Comparison of ENCODE assay signal across 10 mouse cellular contexts in the genomic region with DNA sequence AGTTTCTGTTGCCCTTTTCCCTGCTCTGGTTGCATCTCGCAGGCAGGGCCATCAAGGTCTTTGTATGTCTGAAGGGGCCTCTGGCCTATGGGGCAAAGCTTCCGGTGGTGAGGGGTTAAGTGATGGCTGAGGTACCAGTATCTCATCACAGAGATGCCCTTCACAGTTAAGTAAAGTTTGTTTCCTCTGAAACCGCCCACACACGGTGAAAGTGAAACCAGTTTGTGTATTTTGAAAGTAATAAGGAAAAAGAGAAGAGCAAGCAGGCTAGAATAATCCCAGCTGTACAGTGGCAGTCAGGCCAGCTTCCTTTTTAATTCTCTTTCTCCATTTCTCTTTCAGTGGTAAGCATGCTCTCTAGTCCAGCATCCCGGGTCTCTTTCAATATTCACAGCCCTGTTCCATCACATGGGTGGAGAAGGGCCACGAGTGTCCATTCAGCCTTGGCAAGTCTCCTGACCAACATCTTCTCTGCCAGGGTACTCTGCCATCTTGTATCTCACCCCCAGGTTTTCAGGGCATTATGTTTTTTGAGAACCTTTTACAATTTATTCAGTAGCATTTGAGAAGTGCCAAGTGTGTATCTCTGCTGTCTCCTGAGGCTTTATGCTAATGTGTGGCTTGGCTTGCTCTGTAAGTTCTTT. TPM values are rescaled to one million over a fixed set of nuclear protein-coding genes. Genes with fewer than 3 reads are reported as not detected.
DNase-seq lines count a peak whose midpoint lies in the region; ATAC-seq and TF ChIP-seq lines count a peak whose summit lies in the region.
"Had no signal": no experiment of that assay in that cellular context is flagged by ENCODE, and none has a peak within 500 bp of the region (broad histone marks: within the 10 kb centered on the region; RNA-seq: fewer than 3 reads in every experiment).

No protein-coding gene starts in this region.

- intact Hi-C loops in gastrocnemius, postnatal 14 days (cut with DNase I; ENCODE audit: low total_unique reads), result no loop called here

- no peak for TF ChIP-seq POLR2A in liver, adult 2 months (IDR thresholded peaks at IDR 0.05; ENCODE audit: extremely low read depth, insufficient read depth, low read length)

- ATAC-seq in common myeloid progenitor, adult 5-6 weeks (replicated peaks; ENCODE audit: low read depth, poor library complexity, severe bottlenecking), result peak; percentile 62
- peak; percentile 72 for ATAC-seq in megakaryocyte, adult 5-6 weeks (ENCODE audit: poor library complexity, severe bottlenecking)
- ATAC-seq in forebrain, embryonic 14.5 days, result no peak
- no peak for ATAC-seq in forebrain, postnatal 0 days

- no peak overlapping the region for H3K9ac ChIP-seq in liver, adult 2 months (ENCODE audit: low read depth, low read length)
- no peak overlapping the region for H3K9ac ChIP-seq in forebrain, embryonic 14.5 days (ENCODE audit: low read length)
- H3K9ac ChIP-seq in forebrain, postnatal 0 days, result no peak overlapping the region
- H3K9ac ChIP-seq: midbrain, embryonic 12.5 days had no signal

- H3K27me3 ChIP-seq in liver, adult 2 months (ENCODE audit: control insufficient read depth, insufficient read depth, low read length), result no peaks in the 10 kb centered on the region
- no peaks in the 10 kb centered on the region for H3K27me3 ChIP-seq in forebrain, embryonic 14.5 days (replicated peaks; ENCODE audit: control insufficient read depth, insufficient read depth, low read length)
- H3K27me3 ChIP-seq in forebrain, postnatal 0 days (ENCODE audit: insufficient read depth, low read length), result no peaks in the 10 kb centered on the region
- H3K27me3 ChIP-seq: midbrain, embryonic 12.5 days had no signal

- no peaks in the 10 kb centered on the region for H3K9me3 ChIP-seq in forebrain, embryonic 14.5 days (replicated peaks; ENCODE audit: control insufficient read depth, low read length)
- H3K9me3 ChIP-seq in forebrain, postnatal 0 days (ENCODE audit: low read length), result no peaks in the 10 kb centered on the region
- H3K9me3 ChIP-seq: midbrain, embryonic 12.5 days had no signal

- H3K4me2 ChIP-seq in forebrain, embryonic 14.5 days (ENCODE audit: low read length), result no peak overlapping the region
- no peak overlapping the region for H3K4me2 ChIP-seq in forebrain, postnatal 0 days (ENCODE audit: low read depth)
- H3K4me2 ChIP-seq: midbrain, embryonic 12.5 days had no signal

- DNase-seq in liver, adult 2 months (ENCODE audit: extremely low read depth, low read depth, low spot score), result peak; percentile 40
- DNase-seq in liver, result no peak
- DNase-seq in thymus, postnatal 14 days, result peak; percentile 39
- no peak for DNase-seq in forebrain, embryonic 14.5 days (ENCODE audit: low spot score)
- DNase-seq in forebrain, postnatal 0 days, result no peak
- DNase-seq in gastrocnemius, postnatal 14 days, result no peak

- no peaks in the 10 kb centered on the region for H3K36me3 ChIP-seq in liver, adult 2 months (ENCODE audit: control insufficient read depth, insufficient read depth, low read length)
- H3K36me3 ChIP-seq in forebrain, embryonic 14.5 days (ENCODE audit: control insufficient read depth, insufficient read depth, low read length), result no peaks in the 10 kb centered on the region
- H3K36me3 ChIP-seq in forebrain, postnatal 0 days (ENCODE audit: insufficient read depth), result no peaks in the 10 kb centered on the region
- H3K36me3 ChIP-seq: midbrain, embryonic 12.5 days had no signal

- no peak overlapping the region for H3K4me3 ChIP-seq in liver, adult 2 months (ENCODE audit: insufficient read depth, low read depth, low read length)
- H3K4me3 ChIP-seq in forebrain, embryonic 14.5 days (ENCODE audit: low read depth, low read length), result no peak overlapping the region
- no peak overlapping the region for H3K4me3 ChIP-seq in forebrain, postnatal 0 days (ENCODE audit: low read depth, low read length)
- H3K4me3 ChIP-seq: midbrain, embryonic 12.5 days had no signal

- no peak for TF ChIP-seq CTCF in liver, adult 2 months (IDR thresholded peaks at IDR 0.05; ENCODE audit: low read depth, low read length)
- TF ChIP-seq CTCF in forebrain, postnatal 0 days (IDR thresholded peaks at IDR 0.05; ENCODE audit: low read depth), result no peak

- peaks cover 3% of the 10 kb centered on the region; the same call in 1 of the 2 replicates for H3K4me1 ChIP-seq in liver, adult 2 months (ENCODE audit: control insufficient read depth, insufficient read depth, low read length)
- no peaks in the 10 kb centered on the region for H3K4me1 ChIP-seq in forebrain, embryonic 14.5 days (ENCODE audit: control insufficient read depth, insufficient read depth, low read length)
- no peaks in the 10 kb centered on the region for H3K4me1 ChIP-seq in forebrain, postnatal 0 days (ENCODE audit: insufficient read depth)
- H3K4me1 ChIP-seq: midbrain, embryonic 12.5 days had no signal

- H3K27ac ChIP-seq in liver, adult 2 months (replicated peaks; ENCODE audit: insufficient read depth, low read depth, low read length), result peak overlapping the region; percentile 53
- no peak overlapping the region for H3K27ac ChIP-seq in forebrain, embryonic 14.5 days (ENCODE audit: low read depth, low read length)
- no peak overlapping the region for H3K27ac ChIP-seq in forebrain, postnatal 0 days (ENCODE audit: low read depth, low read length)
- H3K27ac ChIP-seq: midbrain, embryonic 12.5 days had no signal

- 17% methylated on average over 6 of the region's 6 CpGs for WGBS in liver, adult 2 months
- WGBS in forebrain, embryonic 14.5 days, result 81% methylated on average over 6 of the region's 6 CpGs
- WGBS in forebrain, postnatal 0 days, result 74% methylated on average over 6 of the region's 6 CpGs

- no peaks in the 10 kb centered on the region for H3K79me2 ChIP-seq in liver, adult 2 months (ENCODE audit: control insufficient read depth, insufficient read depth, low read length)

RNA-seq across cellular contexts. Expression of a gene that starts 2.0 kb away (rescaled TPM):
- 0.55 and 0.67 TPM in 2 replicates for total RNA-seq in liver, adult 2 months (2014; rRNA removed)
- polyA plus RNA-seq in liver, adult 2 months (2012; rRNA removed), result 0.76 and 0.81 TPM in 2 replicates
- total RNA-seq in common myeloid progenitor, adult 5-6 weeks (2017), result not detected in 2 replicates
- total RNA-seq in megakaryocyte, adult 5-6 weeks (2015), result 0.46 TPM in 1 of 2 replicates, not detected in the other
- 0.88 TPM in 1 of 2 replicates, not detected in the other for total RNA-seq in megakaryocyte, adult 5-6 weeks (2017)
- polyA plus RNA-seq in forebrain, embryonic 14.5 days (2014; fragmentation: Nextera tagmentation; extraction: Ambion mirVana), result 0.16 TPM in 1 of 2 replicates, not detected in the other
- total RNA-seq in forebrain, postnatal 0 days (2014; rRNA removed), result not detected in 2 replicates
- polyA plus RNA-seq in forebrain, postnatal 0 days (2015; fragmentation: Nextera tagmentation; extraction: Ambion mirVana), result not detected in 2 replicates
- not detected for total RNA-seq in gastrocnemius, postnatal 14 days (2021)
- total RNA-seq: layer of hippocampus, adult 8-10 months had no signal
- polyA plus RNA-seq: midbrain, embryonic 12.5 days had no signal

RNA-seq across cellular contexts. Expression of a gene that starts 19.6 kb away (rescaled TPM):
- total RNA-seq in liver, adult 2 months (2014; rRNA removed), result not detected in 2 replicates
- polyA plus RNA-seq in liver, adult 2 months (2012; rRNA removed), result 0.11 and 0.18 TPM in 2 replicates
- not detected in 2 replicates for total RNA-seq in common myeloid progenitor, adult 5-6 weeks (2017)
- total RNA-seq in megakaryocyte, adult 5-6 weeks (2015), result not detected in 2 replicates
- not detected in 2 replicates for total RNA-seq in megakaryocyte, adult 5-6 weeks (2017)
- not detected in 2 replicates for polyA plus RNA-seq in forebrain, embryonic 14.5 days (2014; fragmentation: Nextera tagmentation; extraction: Ambion mirVana)
- not detected in 2 replicates for total RNA-seq in forebrain, postnatal 0 days (2014; rRNA removed)
- polyA plus RNA-seq in forebrain, postnatal 0 days (2015; fragmentation: Nextera tagmentation; extraction: Ambion mirVana), result not detected in 2 replicates
- total RNA-seq in gastrocnemius, postnatal 14 days (2021), result not detected
- total RNA-seq: layer of hippocampus, adult 8-10 months had no signal
- polyA plus RNA-seq: midbrain, embryonic 12.5 days had no signal

RNA-seq across cellular contexts. Expression of a gene that starts 35.5 kb away (rescaled TPM):
- total RNA-seq in liver, adult 2 months (2014; rRNA removed), result not detected in 2 replicates
- polyA plus RNA-seq in liver, adult 2 months (2012; rRNA removed), result not detected in 2 replicates
- total RNA-seq in common myeloid progenitor, adult 5-6 weeks (2017), result not detected in 2 replicates
- not detected in 2 replicates for total RNA-seq in megakaryocyte, adult 5-6 weeks (2015)
- total RNA-seq in megakaryocyte, adult 5-6 weeks (2017), result not detected in 2 replicates
- not detected in 2 replicates for polyA plus RNA-seq in forebrain, embryonic 14.5 days (2014; fragmentation: Nextera tagmentation; extraction: Ambion mirVana)
- not detected in 2 replicates for total RNA-seq in forebrain, postnatal 0 days (2014; rRNA removed)
- polyA plus RNA-seq in forebrain, postnatal 0 days (2015; fragmentation: Nextera tagmentation; extraction: Ambion mirVana), result not detected in 2 replicates
- not detected for total RNA-seq in gastrocnemius, postnatal 14 days (2021)
- total RNA-seq: layer of hippocampus, adult 8-10 months had no signal
- polyA plus RNA-seq: midbrain, embryonic 12.5 days had no signal

RNA-seq across cellular contexts. Expression of a gene that starts 43.8 kb away (rescaled TPM):
- total RNA-seq in liver, adult 2 months (2014; rRNA removed), result 0.20 and 0.55 TPM in 2 replicates
- polyA plus RNA-seq in liver, adult 2 months (2012; rRNA removed), result 1.5 and 3.4 TPM in 2 replicates
- 1.1 and 3.1 TPM in 2 replicates for total RNA-seq in common myeloid progenitor, adult 5-6 weeks (2017)
- 52.3 and 53.9 TPM in 2 replicates for total RNA-seq in megakaryocyte, adult 5-6 weeks (2015)
- total RNA-seq in megakaryocyte, adult 5-6 weeks (2017), result 14.8 and 17.3 TPM in 2 replicates
- polyA plus RNA-seq in forebrain, embryonic 14.5 days (2014; fragmentation: Nextera tagmentation; extraction: Ambion mirVana), result not detected in 2 replicates
- total RNA-seq in forebrain, postnatal 0 days (2014; rRNA removed), result not detected in 2 replicates
- polyA plus RNA-seq in forebrain, postnatal 0 days (2015; fragmentation: Nextera tagmentation; extraction: Ambion mirVana), result not detected in 2 replicates
- not detected for total RNA-seq in gastrocnemius, postnatal 14 days (2021)
- total RNA-seq: layer of hippocampus, adult 8-10 months had no signal
- polyA plus RNA-seq: midbrain, embryonic 12.5 days had no signal

Comparison
In these comparisons a context has a peak if more than half of its experiments do, and no peak if none do; other contexts are left out.
1. DNase-seq: peak in liver, adult 2 months (single experiment) and thymus, postnatal 14 days (single experiment); none in liver (single experiment), forebrain, embryonic 14.5 days (single experiment), forebrain, postnatal 0 days (single experiment) and gastrocnemius, postnatal 14 days (single experiment).
2. ATAC-seq: peak in common myeloid progenitor, adult 5-6 weeks (single experiment) and megakaryocyte, adult 5-6 weeks (single experiment); none in forebrain, embryonic 14.5 days (single experiment) and forebrain, postnatal 0 days (single experiment).